Mouse (Mus musculus) midbrain, embryonic 11.5 days (tissue): ENCODE measurements at regions not wholly inside any gene's neighbourhood (a gene's known extent, or its start where the extent isn't known, plus 50 kb on each side); places are given as distances from the start of the nearest gene placed in this dataset.
"Not testable (repeated sequence)": the region's sequence is repeated elsewhere in the genome, so short reads cannot be mapped to it uniquely, and the experiment has no call there.

ENCODE experiments used
- ATAC-seq: fragments of 200-750 bp; cut with Nextera tagmentation; 2 replicates; pipeline ENCODE4 v1.8.0; 2017; ENCODE audit warnings: moderate TSS enrichment, moderate library complexity; ENCODE audit not compliant: low FRiP score
- DNase-seq: peaks from one replicate; pipeline ENCODE4 v3.0.0; 2015; ENCODE audit warnings: low spot score; ENCODE audit errors: missing footprints
- H3K27ac ChIP-seq: fragments of 300-500 bp; sonication (generic); 2 replicates; pipeline ENCODE4 v1.5.1; 2014; ENCODE audit warnings: low read depth, low read length
- H3K27me3 ChIP-seq: fragments of 300-500 bp; sonication (generic); 2 replicates; pipeline ENCODE4 v1.6.1; 2014; ENCODE audit warnings: mild to moderate bottlenecking, low read length, moderate library complexity, mixed read lengths; ENCODE audit not compliant: control insufficient read depth, insufficient read depth
- H3K36me3 ChIP-seq: fragments of 300-500 bp; sonication (generic); 2 replicates; pipeline ENCODE4 v1.6.1; 2014; ENCODE audit warnings: mild to moderate bottlenecking, low read length, moderate library complexity, mixed read lengths; ENCODE audit not compliant: control insufficient read depth, insufficient read depth
- H3K4me1 ChIP-seq: fragments of 300-500 bp; sonication (generic); 2 replicates; pipeline ENCODE4 v1.6.1; 2014; ENCODE audit warnings: low read length; ENCODE audit not compliant: control insufficient read depth, insufficient read depth
- H3K4me2 ChIP-seq: fragments of 300-500 bp; sonication (generic); 2 replicates; pipeline ENCODE4 v1.6.1; 2014; ENCODE audit warnings: mild to moderate bottlenecking, moderate library complexity
- H3K4me3 ChIP-seq: fragments of 300-500 bp; sonication (generic); 2 replicates; pipeline ENCODE4 v1.5.1; 2014; ENCODE audit warnings: low read depth, low read length
- H3K9ac ChIP-seq: fragments of 300-500 bp; sonication (generic); 2 replicates; pipeline ENCODE4 v1.6.1; 2014; ENCODE audit warnings: low read length
- H3K9me3 ChIP-seq: fragments of 300-500 bp; sonication (generic); 2 replicates; pipeline ENCODE4 v1.6.1; 2016; ENCODE audit warnings: low read length; ENCODE audit not compliant: control insufficient read depth
- WGBS: fragments of 180-500 bp; shearing (Covaris S2); extraction: QIAGEN DNeasy Blood & Tissue Kit; methylation state at CpG from one replicate; pipeline ENCODE4 v1.1.7; 2014; 5-methylcytosine and 5-hydroxymethylcytosine counted together

GRCm38 (mm10) chr15:32749971-32750370 lies 505.4 kb downstream of the Sema5a start:
- H3K27ac ChIP-seq, result no peak overlapping the region
- ATAC-seq, result no peak
- H3K4me2 ChIP-seq, result no peak overlapping the region
- H3K27me3 ChIP-seq, result no peaks in the 10 kb centered on the region
- no peak overlapping the region for H3K4me3 ChIP-seq
- H3K9ac ChIP-seq, result no peak overlapping the region
- no peaks in the 10 kb centered on the region for H3K4me1 ChIP-seq
- H3K36me3 ChIP-seq, result no peaks in the 10 kb centered on the region
- no peak for DNase-seq
- H3K9me3 ChIP-seq, result no peaks in the 10 kb centered on the region
- WGBS, result 89% methylated on average over 2 of the region's 2 CpGs

GRCm38 (mm10) chr15:32751991-32752390 lies 507.4 kb downstream of the Sema5a start:
- Histone ChIP-seq H3K4me3 (no peak overlapping the region), H3K4me1 (no peaks in the 10 kb centered on the region), H3K4me2 (no peak overlapping the region), H3K36me3 (no peaks in the 10 kb centered on the region), H3K9me3 (no peaks in the 10 kb centered on the region), H3K27ac (no peak overlapping the region), H3K27me3 (no peaks in the 10 kb centered on the region), H3K9ac (no peak overlapping the region)
- DNase-seq, result no peak
- no peak for ATAC-seq
- 76% methylated on average over 3 of the region's 3 CpGs for WGBS

- ATAC-seq (no peak), DNase-seq (no peak)
- Histone ChIP-seq H3K9me3 (no peaks in the 10 kb centered on the region), H3K27ac (no peak overlapping the region), H3K9ac (no peak overlapping the region), H3K4me3 (no peak overlapping the region), H3K4me1 (no peaks in the 10 kb centered on the region), H3K36me3 (no peaks in the 10 kb centered on the region), H3K4me2 (no peak overlapping the region), H3K27me3 (no peaks in the 10 kb centered on the region)
- 80% methylated on average over 3 of the region's 3 CpGs for WGBS
Observed at GRCm38 (mm10) chr15:32760141-32760540, 515.5 kb downstream of the Sema5a start.

- no peak overlapping the region for H3K9ac ChIP-seq
- WGBS, result 9% methylated on average over 4 of the region's 4 CpGs
- peak; percentile 95 for ATAC-seq
Observed at GRCm38 (mm10) chr15:32766011-32766701, 521.5 kb downstream of the Sema5a start.

GRCm38 (mm10) chr15:32766746-32767471 lies 522.3 kb downstream of the Sema5a start:
- no peak for DNase-seq
- Histone ChIP-seq H3K4me1 (no peaks in the 10 kb centered on the region), H3K27ac (no peak overlapping the region), H3K4me2 (no peak overlapping the region), H3K36me3 (no peaks in the 10 kb centered on the region), H3K9ac (no peak overlapping the region), H3K4me3 (no peak overlapping the region), H3K9me3 (no peaks in the 10 kb centered on the region), H3K27me3 (no peaks in the 10 kb centered on the region)
- no peak for ATAC-seq
- 48% methylated on average over 4 of the region's 5 CpGs for WGBS

More at GRCm38 (mm10) chr15:32766011-32766701, 521.5 kb downstream of the Sema5a start:
- no peak overlapping the region for H3K4me3 ChIP-seq
- no peak overlapping the region for H3K4me2 ChIP-seq
- H3K9me3 ChIP-seq, result no peaks in the 10 kb centered on the region
- H3K27me3 ChIP-seq, result no peaks in the 10 kb centered on the region
- DNase-seq, result peak; percentile 92
- no peaks in the 10 kb centered on the region for H3K4me1 ChIP-seq
- no peak overlapping the region for H3K27ac ChIP-seq
- H3K36me3 ChIP-seq, result no peaks in the 10 kb centered on the region

GRCm38 (mm10) chr15:32778226-32778598 lies 533.6 kb downstream of the Sema5a start:
- not testable (repeated sequence) for H3K9me3 ChIP-seq

DNA sequence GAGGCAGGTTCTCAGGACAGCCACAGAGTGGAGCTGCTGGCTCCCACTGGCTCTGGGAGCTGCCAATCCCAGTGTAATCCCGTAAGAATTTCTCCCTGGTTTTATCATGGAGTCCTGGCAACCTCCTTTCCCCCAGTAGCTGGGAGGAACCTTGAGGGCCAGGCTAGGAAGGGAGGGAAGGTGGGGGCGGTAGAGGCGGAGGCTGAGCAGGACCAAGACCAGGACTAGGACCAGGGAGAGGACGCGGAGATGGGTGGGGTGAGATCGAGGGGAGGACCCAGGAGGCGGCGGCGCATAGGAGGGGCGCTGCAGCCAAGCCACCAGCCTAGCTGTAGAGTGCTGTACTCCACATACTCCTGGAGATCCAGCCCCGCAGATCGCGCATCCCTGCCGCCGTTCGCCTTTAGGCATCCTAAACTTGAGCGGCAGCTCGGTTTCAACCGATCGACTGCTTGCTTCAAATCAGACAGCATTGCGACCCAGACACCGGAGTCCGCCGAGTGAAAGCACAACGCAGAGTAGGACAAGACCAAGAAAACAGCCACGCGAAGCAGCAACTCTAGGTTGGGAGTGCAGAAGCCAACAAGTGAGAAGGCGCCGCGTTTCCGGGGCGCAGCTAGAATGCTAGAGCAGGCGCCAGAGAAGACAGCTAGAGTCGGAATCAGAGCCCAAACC lies 534.1 kb downstream of the Sema5a start:
- not testable (repeated sequence) for H3K27me3 ChIP-seq, H3K9me3 ChIP-seq, H3K27ac ChIP-seq, H3K36me3 ChIP-seq, H3K4me1 ChIP-seq
- peak overlapping the region; percentile 51 for H3K4me3 ChIP-seq
- WGBS, result under 1% methylated on average over 33 of the region's 34 CpGs
- ATAC-seq, result peak; percentile 98
- peak overlapping the region; percentile 69 for H3K4me2 ChIP-seq
- H3K9ac ChIP-seq, result peak overlapping the region; percentile 62
- DNase-seq, result peak; percentile 97

More at GRCm38 (mm10) chr15:32778226-32778598, 533.6 kb downstream of the Sema5a start:
- not testable (repeated sequence) for H3K27me3 ChIP-seq, H3K4me1 ChIP-seq, H3K27ac ChIP-seq, H3K4me3 ChIP-seq, DNase-seq, H3K36me3 ChIP-seq, ATAC-seq, H3K4me2 ChIP-seq, H3K9ac ChIP-seq
- WGBS, result 29% methylated on average over 5 of the region's 5 CpGs

GRCm38 (mm10) chr15:32779274-32779615 lies 534.6 kb downstream of the Sema5a start:
- 3% methylated on average over 11 of the region's 11 CpGs for WGBS
- not testable (repeated sequence) for H3K27me3 ChIP-seq, DNase-seq, H3K9me3 ChIP-seq, H3K4me1 ChIP-seq, H3K36me3 ChIP-seq, H3K27ac ChIP-seq
- Histone ChIP-seq H3K4me2 (peak overlapping the region; percentile 69), H3K4me3 (peak overlapping the region; percentile 51), H3K9ac (peak overlapping the region; percentile 62)
- ATAC-seq, result peak; percentile 38

- H3K4me3 ChIP-seq, DNase-seq, ATAC-seq, H3K4me2 ChIP-seq, H3K9ac ChIP-seq, H3K36me3 ChIP-seq, H3K4me1 ChIP-seq, H3K9me3 ChIP-seq, H3K27ac ChIP-seq, H3K27me3 ChIP-seq: not testable (repeated sequence)
- 76% methylated on average over 1 of the region's 1 CpGs for WGBS
Observed at GRCm38 (mm10) chr15:32781609-32782008, 537.0 kb downstream of the Sema5a start.
